Mouse (Mus musculus): Measurements from ENCODE around the gene Gm10282. TPM values are rescaled to one million over a fixed set of nuclear protein-coding genes. Genes with fewer than 3 reads are reported as not detected.

Gm10282 gene
- polyA plus RNA-seq (2015; fragmentation: Nextera tagmentation; extraction: Ambion mirVana) = 14.8 and 15.9 TPM in 2 replicates

GRCm38 (mm10) chr8:72305210-72305905 lies at the start of gene Gm10282:
Gene Gm10282 (minus strand): TSS chr8:72305260.
- WGBS = 79% methylated on average over 16 of the region's 16 CpGs
- no peak for ATAC-seq (replicated peaks; ENCODE audit: insufficient number of reproducible peaks, insufficient read depth, low FRiP score, low read depth)

GRCm38 (mm10) chr8:72354272-72354671 lies 49.2 kb upstream of the Gm10282 start:
- Histone ChIP-seq H3K4me2 (no peak overlapping the region), H3K36me3 (peaks cover 35% of the 10 kb centered on the region), H3K4me1 (replicated peaks) (peaks cover 34% of the 10 kb centered on the region), H3K4me3 (no peak overlapping the region), H3K9me3 (replicated peaks) (no peaks in the 10 kb centered on the region), H3K27me3 (no peaks in the 10 kb centered on the region), H3K9ac (no peak overlapping the region), H3K27ac (peak overlapping the region; percentile 56)
- WGBS = 50% methylated on average over 11 of the region's 11 CpGs
- no peak for ATAC-seq (replicated peaks; ENCODE audit: insufficient number of reproducible peaks, insufficient read depth, low FRiP score, low read depth)

More at GRCm38 (mm10) chr8:72305210-72305905, at the start of gene Gm10282:
- no peak within 1 kb of the TSS for H3K27ac ChIP-seq
- peaks cover 34% of the 10 kb centered on the region for H3K4me1 ChIP-seq (replicated peaks)
- no peak within 1 kb of the TSS for H3K9ac ChIP-seq
- no peaks in the 10 kb centered on the region for H3K36me3 ChIP-seq
- no peak within 1 kb of the TSS for H3K4me2 ChIP-seq
- no peaks in the 10 kb centered on the region for H3K27me3 ChIP-seq
- no peak within 1 kb of the TSS for H3K4me3 ChIP-seq
- H3K9me3 ChIP-seq (replicated peaks) = no peaks in the 10 kb centered on the region

- H3K27me3 ChIP-seq = no peaks in the 10 kb centered on the region
- no peak overlapping the region for H3K4me2 ChIP-seq
- H3K4me1 ChIP-seq (replicated peaks) = peaks cover 34% of the 10 kb centered on the region
- no peak overlapping the region for H3K4me3 ChIP-seq
- H3K36me3 ChIP-seq = peaks cover 29% of the 10 kb centered on the region
- H3K9ac ChIP-seq = no peak overlapping the region
- H3K9me3 ChIP-seq (replicated peaks) = no peaks in the 10 kb centered on the region
- peak overlapping the region; percentile 56 for H3K27ac ChIP-seq
- 36% methylated on average over 7 of the region's 7 CpGs for WGBS
- no peak for ATAC-seq (replicated peaks; ENCODE audit: insufficient number of reproducible peaks, insufficient read depth, low FRiP score, low read depth)
Measured at GRCm38 (mm10) chr8:72353700-72354045, 48.6 kb upstream of the Gm10282 start.

- 58% methylated on average over 8 of the region's 8 CpGs for WGBS
- no peak overlapping the region for H3K4me3 ChIP-seq
- H3K4me2 ChIP-seq = no peak overlapping the region
- ATAC-seq (replicated peaks; ENCODE audit: insufficient number of reproducible peaks, insufficient read depth, low FRiP score, low read depth) = peak; percentile 77
- H3K9me3 ChIP-seq (replicated peaks) = no peaks in the 10 kb centered on the region
- H3K4me1 ChIP-seq (replicated peaks) = peaks cover 34% of the 10 kb centered on the region
- peak overlapping the region; percentile 56 for H3K27ac ChIP-seq
- H3K9ac ChIP-seq = no peak overlapping the region
- H3K36me3 ChIP-seq = peaks cover 23% of the 10 kb centered on the region
- H3K27me3 ChIP-seq = no peaks in the 10 kb centered on the region
Measured at GRCm38 (mm10) chr8:72352951-72353699, 48.1 kb upstream of the Gm10282 start.

- WGBS = 77% methylated on average over 7 of the region's 7 CpGs
- H3K9ac ChIP-seq = no peak overlapping the region
- H3K9me3 ChIP-seq (replicated peaks) = no peaks in the 10 kb centered on the region
- ATAC-seq (replicated peaks; ENCODE audit: insufficient number of reproducible peaks, insufficient read depth, low FRiP score, low read depth) = no peak
- no peak overlapping the region for H3K27ac ChIP-seq
- H3K4me2 ChIP-seq = no peak overlapping the region
- no peak overlapping the region for H3K4me3 ChIP-seq
- peaks cover 34% of the 10 kb centered on the region for H3K4me1 ChIP-seq (replicated peaks)
- peaks cover 9% of the 10 kb centered on the region; the same call in 1 of the 2 replicates for H3K36me3 ChIP-seq
- no peaks in the 10 kb centered on the region for H3K27me3 ChIP-seq
Measured at GRCm38 (mm10) chr8:72351405-72352005, 46.4 kb upstream of the Gm10282 start.

GRCm38 (mm10) chr8:72350727-72351126 lies 45.7 kb upstream of the Gm10282 start:
- H3K4me3 ChIP-seq = no peak overlapping the region
- H3K9me3 ChIP-seq (replicated peaks) = no peaks in the 10 kb centered on the region
- no peak overlapping the region for H3K4me2 ChIP-seq
- H3K9ac ChIP-seq = no peak overlapping the region
- peaks cover under 1% of the 10 kb centered on the region; the same call in 1 of the 2 replicates for H3K36me3 ChIP-seq
- WGBS = 90% methylated on average over 8 of the region's 8 CpGs
- peaks cover 30% of the 10 kb centered on the region for H3K4me1 ChIP-seq (replicated peaks)
- ATAC-seq (replicated peaks; ENCODE audit: insufficient number of reproducible peaks, insufficient read depth, low FRiP score, low read depth) = no peak
- no peak overlapping the region for H3K27ac ChIP-seq
- no peaks in the 10 kb centered on the region for H3K27me3 ChIP-seq

GRCm38 (mm10) chr8:72349838-72350237 lies 44.8 kb upstream of the Gm10282 start:
- Histone ChIP-seq H3K27ac (no peak overlapping the region), H3K27me3 (no peaks in the 10 kb centered on the region), H3K4me3 (no peak overlapping the region), H3K9ac (no peak overlapping the region), H3K4me2 (no peak overlapping the region), H3K4me1 (replicated peaks) (peaks cover 23% of the 10 kb centered on the region), H3K36me3 (peaks cover 6% of the 10 kb centered on the region; the same call in 1 of the 2 replicates), H3K9me3 (replicated peaks) (no peaks in the 10 kb centered on the region)
- 78% methylated on average over 9 of the region's 9 CpGs for WGBS
- ATAC-seq (replicated peaks; ENCODE audit: insufficient number of reproducible peaks, insufficient read depth, low FRiP score, low read depth) = no peak

- no peak overlapping the region for H3K4me2 ChIP-seq
- H3K27ac ChIP-seq = no peak overlapping the region
- no peaks in the 10 kb centered on the region for H3K9me3 ChIP-seq (replicated peaks)
- H3K4me3 ChIP-seq = no peak overlapping the region
- 84% methylated on average over 1 of the region's 1 CpGs for WGBS
- ATAC-seq (replicated peaks; ENCODE audit: insufficient number of reproducible peaks, insufficient read depth, low FRiP score, low read depth) = no peak
- H3K36me3 ChIP-seq = peaks cover 10% of the 10 kb centered on the region; the same call in 1 of the 2 replicates
- H3K9ac ChIP-seq = no peak overlapping the region
- no peaks in the 10 kb centered on the region for H3K27me3 ChIP-seq
- peaks cover 17% of the 10 kb centered on the region for H3K4me1 ChIP-seq (replicated peaks)
Measured at GRCm38 (mm10) chr8:72348956-72349355, 43.9 kb upstream of the Gm10282 start.

GRCm38 (mm10) chr8:72348114-72348513 lies 43.1 kb upstream of the Gm10282 start:
- 93% methylated on average over 2 of the region's 2 CpGs for WGBS
- H3K4me3 ChIP-seq = no peak overlapping the region
- no peaks in the 10 kb centered on the region for H3K9me3 ChIP-seq (replicated peaks)
- no peak overlapping the region for H3K27ac ChIP-seq
- H3K27me3 ChIP-seq = no peaks in the 10 kb centered on the region
- no peak overlapping the region for H3K9ac ChIP-seq
- H3K36me3 ChIP-seq = peaks cover 15% of the 10 kb centered on the region; the same call in 1 of the 2 replicates
- peaks cover 9% of the 10 kb centered on the region for H3K4me1 ChIP-seq (replicated peaks)
- ATAC-seq (replicated peaks; ENCODE audit: insufficient number of reproducible peaks, insufficient read depth, low FRiP score, low read depth) = no peak
- no peak overlapping the region for H3K4me2 ChIP-seq

- peaks cover 16% of the 10 kb centered on the region; the same call in 1 of the 2 replicates for H3K36me3 ChIP-seq
- 58% methylated on average over 1 of the region's 1 CpGs for WGBS
- no peak overlapping the region for H3K9ac ChIP-seq
Measured at GRCm38 (mm10) chr8:72347553-72347952, 42.5 kb upstream of the Gm10282 start.

GRCm38 (mm10) chr8:72343725-72344124 lies 38.7 kb upstream of the Gm10282 start:
- Histone ChIP-seq H3K4me1 (replicated peaks) (no peaks in the 10 kb centered on the region), H3K9me3 (replicated peaks) (no peaks in the 10 kb centered on the region), H3K9ac (no peak overlapping the region), H3K4me2 (no peak overlapping the region), H3K36me3 (peaks cover 29% of the 10 kb centered on the region; the same call in 1 of the 2 replicates), H3K27me3 (no peaks in the 10 kb centered on the region), H3K4me3 (no peak overlapping the region), H3K27ac (no peak overlapping the region)
- ATAC-seq (replicated peaks; ENCODE audit: insufficient number of reproducible peaks, insufficient read depth, low FRiP score, low read depth) = no peak
- 73% methylated on average over 4 of the region's 4 CpGs for WGBS

More at GRCm38 (mm10) chr8:72347553-72347952, 42.5 kb upstream of the Gm10282 start:
- Histone ChIP-seq H3K4me2 (no peak overlapping the region), H3K27me3 (no peaks in the 10 kb centered on the region), H3K27ac (no peak overlapping the region), H3K9me3 (replicated peaks) (no peaks in the 10 kb centered on the region), H3K4me3 (no peak overlapping the region), H3K4me1 (replicated peaks) (peaks cover 3% of the 10 kb centered on the region; the same call in 1 of the 2 replicates)
- no peak for ATAC-seq (replicated peaks; ENCODE audit: insufficient number of reproducible peaks, insufficient read depth, low FRiP score, low read depth)
